Mouse (Mus musculus) kidney, postnatal 0 days (tissue): ENCODE data around the gene St7. TPM values are rescaled to one million over a fixed set of nuclear protein-coding genes. Genes with fewer than 3 reads are reported as not detected.
A peak's percentile ranks its signal among the peaks of the same experiment; 100 is the strongest.

Experiments
- ATAC-seq: fragments of 200-750 bp; cut with Nextera tagmentation; replicated peaks from 2 replicates; pipeline ENCODE4 v1.8.0; 2017; ENCODE audit warnings: low read depth, moderate number of reproducible peaks, moderate TSS enrichment, moderate library complexity; ENCODE audit not compliant: low FRiP score
- DNase-seq: peaks from one replicate; pipeline ENCODE4 v3.0.0-alpha.2; 2016; ENCODE audit warnings: low spot score
- H3K27ac ChIP-seq: fragments of 300-500 bp; sonication (generic); 2 replicates; pipeline ENCODE4 v1.5.1; 2014; ENCODE audit warnings: mild to moderate bottlenecking
- H3K27me3 ChIP-seq: fragments of 300-500 bp; sonication (generic); 2 replicates; pipeline ENCODE4 v1.6.1; 2014; ENCODE audit warnings: low read length, mixed read lengths; ENCODE audit not compliant: insufficient read depth
- H3K36me3 ChIP-seq: fragments of 300-500 bp; sonication (generic); 2 replicates; pipeline ENCODE4 v1.6.1; 2014; ENCODE audit warnings: low read length, mixed read lengths; ENCODE audit not compliant: insufficient read depth
- H3K4me1 ChIP-seq: fragments of 300-500 bp; sonication (generic); replicated peaks from 2 replicates; pipeline ENCODE4 v1.6.1; 2014; ENCODE audit warnings: antibody characterized with exemption, low read length, mixed read lengths; ENCODE audit not compliant: insufficient read depth
- H3K4me2 ChIP-seq: fragments of 300-500 bp; sonication (generic); 2 replicates; pipeline ENCODE4 v1.6.1; 2014; ENCODE audit warnings: mild to moderate bottlenecking, low read length, moderate library complexity, mixed read lengths
- H3K4me3 ChIP-seq: fragments of 300-500 bp; sonication (generic); replicated peaks from 2 replicates; pipeline ENCODE4 v1.5.1; 2014; ENCODE audit warnings: low read depth, low read length
- H3K9ac ChIP-seq: fragments of 300-500 bp; sonication (generic); 2 replicates; pipeline ENCODE4 v1.6.1; 2014; ENCODE audit warnings: low read depth, low read length
- H3K9me3 ChIP-seq: fragments of 300-500 bp; sonication (generic); replicated peaks from 2 replicates; pipeline ENCODE4 v1.6.1; 2016; ENCODE audit warnings: low read length, inconsistent platforms, mixed read lengths
- CTCF ChIP-seq: IDR thresholded peaks from 2 replicates; pipeline ENCODE4 v1.5.1; 2016; ENCODE audit warnings: antibody characterized with exemption, low read depth, mild to moderate bottlenecking, moderate library complexity
- WGBS: fragments of 180-500 bp; shearing (Covaris S2); extraction: QIAGEN DNeasy Blood & Tissue Kit; methylation state at CpG from one replicate; pipeline ENCODE4 v1.1.7; 2014; 5-methylcytosine and 5-hydroxymethylcytosine counted together
- polyA plus RNA-seq: library from polyadenylated mRNA; unstranded; fragments of >200 nt; fragmentation: Nextera tagmentation; extraction: Ambion mirVana; gene quantifications from 2 replicates; pipeline ENCODE4 v1.2.1, GENCODE M21; 2015

St7 gene
- polyA plus RNA-seq, 1 experiment from 2014 or later, result 18.4 TPM

GRCm38 (mm10) chr6:17797271-17797713 lies 104.6 kb downstream of the St7 start:
- H3K4me2 ChIP-seq, result no peak overlapping the region
- H3K9ac ChIP-seq, result no peak overlapping the region
- no peaks in the 10 kb centered on the region for H3K27me3 ChIP-seq
- DNase-seq, result no peak
- WGBS, result 87% methylated on average over 5 of the region's 5 CpGs
- TF ChIP-seq CTCF, result no peak
- no peak overlapping the region for H3K27ac ChIP-seq
- no peak overlapping the region for H3K4me3 ChIP-seq
- no peak for ATAC-seq
- no peaks in the 10 kb centered on the region for H3K4me1 ChIP-seq
- H3K9me3 ChIP-seq, result no peaks in the 10 kb centered on the region
- H3K36me3 ChIP-seq, result no peaks in the 10 kb centered on the region

GRCm38 (mm10) chr6:17800694-17801093 lies 108.0 kb downstream of the St7 start:
- no peak for TF ChIP-seq CTCF
- WGBS, result 74% methylated on average over 5 of the region's 5 CpGs
- Histone ChIP-seq H3K4me3 (no peak overlapping the region), H3K27ac (no peak overlapping the region), H3K27me3 (no peaks in the 10 kb centered on the region), H3K4me2 (no peak overlapping the region), H3K4me1 (no peaks in the 10 kb centered on the region), H3K9ac (no peak overlapping the region), H3K9me3 (no peaks in the 10 kb centered on the region), H3K36me3 (no peaks in the 10 kb centered on the region)
- ATAC-seq (no peak), DNase-seq (no peak)

GRCm38 (mm10) chr6:17804468-17804867 lies 111.7 kb downstream of the St7 start:
- no peaks in the 10 kb centered on the region for H3K4me1 ChIP-seq
- H3K4me2 ChIP-seq, result no peak overlapping the region
- ATAC-seq, result no peak
- H3K27ac ChIP-seq, result no peak overlapping the region
- no peaks in the 10 kb centered on the region for H3K9me3 ChIP-seq
- no peaks in the 10 kb centered on the region for H3K36me3 ChIP-seq
- DNase-seq, result no peak
- no peak overlapping the region for H3K9ac ChIP-seq
- H3K4me3 ChIP-seq, result no peak overlapping the region
- no peaks in the 10 kb centered on the region for H3K27me3 ChIP-seq
- 66% methylated on average over 3 of the region's 3 CpGs for WGBS
- TF ChIP-seq CTCF, result no peak

- ATAC-seq (no peak), DNase-seq (no peak)
- H3K36me3 ChIP-seq, result no peaks in the 10 kb centered on the region
- no peaks in the 10 kb centered on the region for H3K4me1 ChIP-seq
- H3K4me2 ChIP-seq, result no peak overlapping the region
- 17% methylated on average over 4 of the region's 4 CpGs for WGBS
- H3K27me3 ChIP-seq, result no peaks in the 10 kb centered on the region
- H3K9ac ChIP-seq, result no peak overlapping the region
- no peaks in the 10 kb centered on the region for H3K9me3 ChIP-seq
- no peak overlapping the region for H3K27ac ChIP-seq
- H3K4me3 ChIP-seq, result no peak overlapping the region
- TF ChIP-seq CTCF, result no peak
Observed at GRCm38 (mm10) chr6:17806569-17806968, 113.8 kb downstream of the St7 start.

GRCm38 (mm10) chr6:17811063-17811462 lies 118.3 kb downstream of the St7 start:
- no peak for DNase-seq
- Histone ChIP-seq H3K4me1 (no peaks in the 10 kb centered on the region; the same call in 1 of the 2 replicates), H3K9ac (no peak overlapping the region), H3K36me3 (no peaks in the 10 kb centered on the region), H3K4me2 (no peak overlapping the region), H3K27ac (no peak overlapping the region), H3K4me3 (no peak overlapping the region), H3K9me3 (no peaks in the 10 kb centered on the region), H3K27me3 (no peaks in the 10 kb centered on the region)
- 74% methylated on average over 2 of the region's 2 CpGs for WGBS
- TF ChIP-seq CTCF, result no peak
- no peak for ATAC-seq

- no peak overlapping the region for H3K4me2 ChIP-seq
- no peaks in the 10 kb centered on the region for H3K36me3 ChIP-seq
- no peaks in the 10 kb centered on the region; the same call in 1 of the 2 replicates for H3K4me1 ChIP-seq
- ATAC-seq (no peak), DNase-seq (no peak)
- no peaks in the 10 kb centered on the region for H3K9me3 ChIP-seq
- H3K4me3 ChIP-seq, result no peak overlapping the region
- H3K9ac ChIP-seq, result no peak overlapping the region
- no peaks in the 10 kb centered on the region for H3K27me3 ChIP-seq
- no peak overlapping the region for H3K27ac ChIP-seq
- TF ChIP-seq CTCF, result no peak
Observed at GRCm38 (mm10) chr6:17811531-17811930, 118.8 kb downstream of the St7 start.

GRCm38 (mm10) chr6:17814074-17814649 lies 121.4 kb downstream of the St7 start:
- DNase-seq (no peak), ATAC-seq (no peak)
- peak; percentile 46; the same call in 1 of the 2 replicates for TF ChIP-seq CTCF
- Histone ChIP-seq H3K4me2 (no peak overlapping the region), H3K27me3 (no peaks in the 10 kb centered on the region), H3K4me3 (no peak overlapping the region), H3K36me3 (no peaks in the 10 kb centered on the region), H3K9ac (no peak overlapping the region), H3K9me3 (no peaks in the 10 kb centered on the region), H3K27ac (no peak overlapping the region), H3K4me1 (no peaks in the 10 kb centered on the region; the same call in 1 of the 2 replicates)
- 44% methylated on average over 2 of the region's 2 CpGs for WGBS
